Mouse (Mus musculus) G1E-ER4 (cell line): ENCODE data around the gene Vps35l. TPM values are rescaled to one million over a fixed set of nuclear protein-coding genes. Genes with fewer than 3 reads are reported as not detected.

Experiments used
- GATA1 ChIP-seq: IDR thresholded peaks from one replicate; pipeline ENCODE4 v1.8.0; 2012; ENCODE audit warnings: low read length, inconsistent platforms
- polyA plus RNA-seq: library from polyadenylated mRNA; stranded (reverse); fragments of >175 nt; gene quantifications from 2 replicates; pipeline ENCODE4 v1.2.3, GENCODE M21; 2012

Vps35l gene
- polyA plus RNA-seq, 1 experiment: 8.0 TPM

- TF ChIP-seq GATA1: no peak
Observed at GRCm38 (mm10) chr7:118787326-118787725, 47.3 kb downstream of the Vps35l start.

- no peak for TF ChIP-seq GATA1
Observed at GRCm38 (mm10) chr7:118788481-118788880, 48.5 kb downstream of the Vps35l start.

GRCm38 (mm10) chr7:118790292-118790691, 50.3 kb downstream of the Vps35l start:
- TF ChIP-seq GATA1: no peak

GRCm38 (mm10) chr7:118793899-118794298, 53.9 kb downstream of the Vps35l start:
- no peak for TF ChIP-seq GATA1

- TF ChIP-seq GATA1: no peak
Observed at GRCm38 (mm10) chr7:118795779-118796178, 55.8 kb downstream of the Vps35l start.

- TF ChIP-seq GATA1: no peak
Observed at GRCm38 (mm10) chr7:118796838-118797237, 56.8 kb downstream of the Vps35l start.

GRCm38 (mm10) chr7:118797600-118797999, 57.6 kb downstream of the Vps35l start:
- TF ChIP-seq GATA1: no peak

GRCm38 (mm10) chr7:118798105-118798570, 58.1 kb downstream of the Vps35l start:
- no peak for TF ChIP-seq GATA1

- TF ChIP-seq GATA1: no peak
Observed at GRCm38 (mm10) chr7:118800112-118800734, 60.2 kb downstream of the Vps35l start.

GRCm38 (mm10) chr7:118801791-118802190, 61.8 kb downstream of the Vps35l start:
- no peak for TF ChIP-seq GATA1

GRCm38 (mm10) chr7:118803425-118803824, 63.4 kb downstream of the Vps35l start:
- TF ChIP-seq GATA1: no peak

GRCm38 (mm10) chr7:118806631-118807411, 66.8 kb downstream of the Vps35l start:
- TF ChIP-seq GATA1: no peak

GRCm38 (mm10) chr7:118807899-118808298, 67.9 kb downstream of the Vps35l start:
- TF ChIP-seq GATA1: no peak

GRCm38 (mm10) chr7:118811407-118812106, 71.5 kb downstream of the Vps35l start:
- TF ChIP-seq GATA1: no peak

GRCm38 (mm10) chr7:118813592-118813991, 73.6 kb downstream of the Vps35l start:
- no peak for TF ChIP-seq GATA1

- no peak for TF ChIP-seq GATA1
Observed at GRCm38 (mm10) chr7:118816275-118816674, 76.2 kb downstream of the Vps35l start.
